Comparison of ENCODE assay signal across 8 mouse cellular contexts in genomic region chr9:78775462-78775861, GRCm38 (mm10).
DNase-seq lines count a peak whose midpoint lies in the region; ATAC-seq and TF ChIP-seq lines count a peak whose summit lies in the region.

No protein-coding gene starts in this region.

- TF ChIP-seq CTCF in lung, embryonic 14.5 days (IDR thresholded peaks at IDR 0.05; ENCODE audit: low read depth), result peak; percentile 82

- no peak overlapping the region for H3K4me3 ChIP-seq in forebrain, embryonic 14.5 days (ENCODE audit: low read depth, low read length)
- H3K4me3 ChIP-seq in lung, embryonic 14.5 days (ENCODE audit: low read depth, low read length), result no peak overlapping the region

- ATAC-seq in forebrain, embryonic 14.5 days, result peak; percentile 61; the same call in 1 of the 2 replicates
- peak; percentile 47 for ATAC-seq in lung, embryonic 14.5 days (ENCODE audit: insufficient read depth)

- H3K4me2 ChIP-seq in forebrain, embryonic 14.5 days (ENCODE audit: low read length), result no peak overlapping the region
- H3K4me2 ChIP-seq in lung, embryonic 14.5 days, result no peak overlapping the region

- 16% methylated on average over 5 of the region's 5 CpGs for WGBS in forebrain, embryonic 14.5 days
- 8% methylated on average over 5 of the region's 5 CpGs for WGBS in lung, embryonic 14.5 days

- H3K36me3 ChIP-seq in forebrain, embryonic 14.5 days (ENCODE audit: control insufficient read depth, insufficient read depth, low read length), result no peaks in the 10 kb centered on the region
- H3K36me3 ChIP-seq in lung, embryonic 14.5 days (ENCODE audit: insufficient read depth), result no peaks in the 10 kb centered on the region
- H3K36me3 ChIP-seq in splenic B cell, adult 2 months (ENCODE audit: control insufficient read depth, insufficient read depth, low read length, poor library complexity, severe bottlenecking), result no peaks in the 10 kb centered on the region

- no peaks in the 10 kb centered on the region for H3K9me3 ChIP-seq in forebrain, embryonic 14.5 days (replicated peaks; ENCODE audit: control insufficient read depth, low read length)
- no peaks in the 10 kb centered on the region for H3K9me3 ChIP-seq in lung, embryonic 14.5 days (ENCODE audit: low read depth, low read length)

- H3K27me3 ChIP-seq in forebrain, embryonic 14.5 days (replicated peaks; ENCODE audit: control insufficient read depth, insufficient read depth, low read length), result no peaks in the 10 kb centered on the region
- H3K27me3 ChIP-seq in lung, embryonic 14.5 days (ENCODE audit: insufficient read depth, low read length), result no peaks in the 10 kb centered on the region
- no peaks in the 10 kb centered on the region for H3K27me3 ChIP-seq in splenic B cell, adult 2 months (ENCODE audit: control insufficient read depth, insufficient read depth, low read length, poor library complexity, severe bottlenecking)

- peak; percentile 11 to 66 for DNase-seq in adrenal gland, adult (ENCODE audit: inconsistent age in 2 of 2, low spot score in 1 of 2)
- no peak for DNase-seq in adrenal gland, postnatal 4 days (ENCODE audit: low spot score in 2 of 2)
- peak; percentile 60 for DNase-seq in urinary bladder, postnatal 14 days (ENCODE audit: low spot score)
- no peak for DNase-seq in urinary bladder, postnatal 10 days (ENCODE audit: low spot score)
- DNase-seq in forebrain, embryonic 14.5 days (ENCODE audit: low spot score), result peak; percentile 80
- DNase-seq in kidney, postnatal 36 days, result peak; percentile 42 to 72
- peak; percentile 81 for DNase-seq in lung, embryonic 14.5 days
- DNase-seq in splenic B cell, adult 2 months (ENCODE audit: low read depth, low spot score), result peak; percentile 8

- H3K4me1 ChIP-seq in forebrain, embryonic 14.5 days (ENCODE audit: control insufficient read depth, insufficient read depth, low read length), result no peaks in the 10 kb centered on the region
- no peaks in the 10 kb centered on the region for H3K4me1 ChIP-seq in lung, embryonic 14.5 days (ENCODE audit: insufficient read depth)

- no peak overlapping the region for H3K9ac ChIP-seq in forebrain, embryonic 14.5 days (ENCODE audit: low read length)
- no peak overlapping the region for H3K9ac ChIP-seq in lung, embryonic 14.5 days

- no peak overlapping the region for H3K27ac ChIP-seq in forebrain, embryonic 14.5 days (ENCODE audit: low read depth, low read length)
- H3K27ac ChIP-seq in lung, embryonic 14.5 days (ENCODE audit: low read depth), result no peak overlapping the region

Comparison
In these comparisons a context has a peak if more than half of its experiments do, and no peak if none do; other contexts are left out.
1. DNase-seq: peak in adrenal gland, adult (2 of 2), urinary bladder, postnatal 14 days (single experiment), forebrain, embryonic 14.5 days (single experiment), kidney, postnatal 36 days (2 of 2), lung, embryonic 14.5 days (single experiment) and splenic B cell, adult 2 months (single experiment); none in adrenal gland, postnatal 4 days (0 of 2) and urinary bladder, postnatal 10 days (single experiment).